Mouse (Mus musculus): ENCODE data around the gene Nlgn3. TPM values are rescaled to one million over a fixed set of nuclear protein-coding genes. Genes with fewer than 3 reads are reported as not detected.
A peak's percentile ranks its signal among the peaks of the same experiment; 100 is the strongest.

The Nlgn3 gene
- polyA plus RNA-seq, 1 experiment from 2014 or later: 0.59 TPM

DNA sequence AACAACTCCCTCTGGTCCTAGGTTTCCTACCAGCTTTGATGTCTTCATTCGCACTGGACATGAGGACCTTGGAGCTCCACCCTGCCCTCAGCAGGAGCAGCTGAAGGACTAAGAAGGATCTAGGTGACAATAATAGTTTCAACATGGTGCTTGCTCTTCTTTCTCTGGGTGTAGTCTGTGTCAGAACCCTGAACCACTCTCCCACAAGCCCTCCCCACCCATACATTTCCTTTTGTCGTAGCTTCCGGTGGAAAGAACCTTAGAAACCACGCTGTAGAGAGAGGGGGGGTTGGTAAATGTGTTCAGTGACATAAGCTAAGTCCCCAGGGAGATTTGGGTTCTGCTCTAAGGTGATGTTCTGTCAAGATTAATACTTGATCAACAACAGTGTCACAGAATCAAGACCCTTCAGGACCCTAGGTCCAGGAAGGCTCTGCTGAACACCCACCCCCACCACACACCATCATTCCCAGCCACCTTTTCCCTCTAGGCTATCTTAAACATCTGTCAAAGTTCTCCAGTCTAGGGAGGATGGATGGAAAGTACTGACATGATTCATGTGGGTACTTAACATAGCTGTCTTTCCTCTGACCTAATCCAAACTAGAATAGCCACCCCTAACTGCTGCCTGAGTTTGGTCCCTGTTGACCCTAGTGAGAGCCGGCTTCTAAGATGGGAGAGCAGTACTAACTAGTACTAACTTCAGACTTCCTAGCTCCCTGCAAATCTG is 30.8 kb upstream of the Nlgn3 start, which contains the start of gene Il2rg:
TSS of gene Il2rg (minus strand) at position 231 of the 730 bp plus-strand sequence.
- peak; percentile 54; the same call in 1 of the 2 replicates for ATAC-seq (replicated peaks; ENCODE audit: low FRiP score)
- 38% methylated on average over 5 of the region's 5 CpGs for WGBS
- peak within 1 kb of the TSS; percentile 28; the same call in 1 of the 2 replicates for H3K4me3 ChIP-seq (ENCODE audit: low read depth, low read length)

DNA sequence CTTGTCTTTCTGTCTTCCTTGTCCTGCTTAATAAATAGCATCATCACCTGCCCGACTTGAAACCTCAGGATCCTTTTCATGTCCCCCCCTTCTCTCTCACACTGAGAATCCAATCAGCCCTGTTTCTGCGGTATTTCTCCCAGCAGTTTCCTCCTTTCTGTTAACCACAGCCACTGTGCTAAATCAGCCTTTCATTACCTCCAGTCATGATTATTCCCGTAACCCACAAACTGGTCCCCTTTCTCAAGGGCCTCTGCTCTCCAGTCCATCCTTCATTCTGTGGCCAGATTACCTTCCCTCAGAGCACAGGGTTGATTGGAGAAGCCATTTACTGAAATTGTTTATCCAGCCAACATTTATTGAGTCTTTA is 30.2 kb upstream of the Nlgn3 start, which contains the start of gene Gm20489:
TSS of gene Gm20489 (minus strand) at position 269 of the 370 bp plus-strand sequence.
- 0 out of 2 replicates have a peak within 1 kb of the TSS, but pooled peaks have one; percentile 22 for H3K9ac ChIP-seq (ENCODE audit: low read depth, low read length)
- ATAC-seq (replicated peaks; ENCODE audit: low FRiP score) (no peak), DNase-seq (ENCODE audit: low spot score) (no peak)
- peak within 1 kb of the TSS; percentile 46 for H3K4me2 ChIP-seq
- H3K27me3 ChIP-seq (replicated peaks; ENCODE audit: control insufficient read depth, insufficient read depth, low read length): no peaks in the 10 kb centered on the region; the same call in none of the 2 replicates
- H3K9me3 ChIP-seq (ENCODE audit: control insufficient read depth, low read length): no peaks in the 10 kb centered on the region
- H3K4me1 ChIP-seq (replicated peaks; ENCODE audit: control insufficient read depth, insufficient read depth, low read length): no peaks in the 10 kb centered on the region; the same call in 1 of the 2 replicates
- H3K4me3 ChIP-seq (ENCODE audit: low read depth, low read length): peak within 1 kb of the TSS; percentile 28; the same call in 1 of the 2 replicates
- no peaks in the 10 kb centered on the region for H3K36me3 ChIP-seq (ENCODE audit: control insufficient read depth, insufficient read depth, low read length)
- WGBS: 37% methylated on average over 3 of the region's 3 CpGs
- no peak within 1 kb of the TSS for H3K27ac ChIP-seq (ENCODE audit: low read depth, low read length)

More for the DNA sequence above, 30.8 kb upstream of the Nlgn3 start, which contains the start of gene Il2rg:
- DNase-seq (ENCODE audit: low spot score): no peak
- Histone ChIP-seq H3K27me3 (replicated peaks; ENCODE audit: control insufficient read depth, insufficient read depth, low read length) (no peaks in the 10 kb centered on the region; the same call in none of the 2 replicates), H3K27ac (ENCODE audit: low read depth, low read length) (no peak within 1 kb of the TSS), H3K36me3 (ENCODE audit: control insufficient read depth, insufficient read depth, low read length) (no peaks in the 10 kb centered on the region), H3K9me3 (ENCODE audit: control insufficient read depth, low read length) (no peaks in the 10 kb centered on the region), H3K4me2 (peak within 1 kb of the TSS; percentile 46), H3K9ac (ENCODE audit: low read depth, low read length) (0 out of 2 replicates have a peak within 1 kb of the TSS, but pooled peaks have one; percentile 22), H3K4me1 (replicated peaks; ENCODE audit: control insufficient read depth, insufficient read depth, low read length) (no peaks in the 10 kb centered on the region; the same call in 1 of the 2 replicates)

DNA sequence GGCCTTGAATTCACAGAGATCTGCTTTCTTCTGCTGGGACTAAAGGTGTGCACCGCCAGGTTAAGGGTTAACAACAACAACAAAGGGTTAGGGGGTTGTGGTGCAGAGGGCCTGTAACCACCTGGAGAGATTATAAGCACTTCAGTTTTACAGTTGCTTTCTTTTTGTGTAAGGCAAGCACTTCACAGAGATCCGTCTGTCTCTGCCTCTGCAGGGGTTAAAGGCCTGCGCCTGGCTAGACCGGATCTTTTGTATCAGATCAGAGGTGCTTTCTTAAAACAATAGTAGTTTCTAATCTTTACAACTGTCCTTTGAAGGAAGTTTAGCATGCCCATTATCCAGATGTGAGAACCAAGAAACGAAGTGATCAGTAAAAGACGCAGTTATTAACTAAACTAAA is 25.6 kb upstream of the Nlgn3 start:
- no peaks in the 10 kb centered on the region for H3K4me1 ChIP-seq (replicated peaks; ENCODE audit: control insufficient read depth, insufficient read depth, low read length)
- peak overlapping the region; percentile 61 for H3K4me2 ChIP-seq
- no peaks in the 10 kb centered on the region for H3K9me3 ChIP-seq (ENCODE audit: control insufficient read depth, low read length)
- WGBS: 25% methylated on average over 6 of the region's 6 CpGs
- peaks cover 2% of the 10 kb centered on the region; the same call in 1 of the 2 replicates for H3K36me3 ChIP-seq (ENCODE audit: control insufficient read depth, insufficient read depth, low read length)
- H3K27me3 ChIP-seq (replicated peaks; ENCODE audit: control insufficient read depth, insufficient read depth, low read length): no peaks in the 10 kb centered on the region; the same call in none of the 2 replicates
- H3K9ac ChIP-seq (ENCODE audit: low read depth, low read length): peak overlapping the region; percentile 59; the same call in 1 of the 2 replicates
- peak overlapping the region; percentile 64 for H3K4me3 ChIP-seq (ENCODE audit: low read depth, low read length)
- DNase-seq (ENCODE audit: low spot score): no peak
- H3K27ac ChIP-seq (ENCODE audit: low read depth, low read length): 0 out of 2 replicates have a peak overlapping the region, but pooled peaks have one; percentile 75
- ATAC-seq (replicated peaks; ENCODE audit: low FRiP score): 0 out of 2 replicates have a peak, but pooled peaks have one; percentile 9

DNA sequence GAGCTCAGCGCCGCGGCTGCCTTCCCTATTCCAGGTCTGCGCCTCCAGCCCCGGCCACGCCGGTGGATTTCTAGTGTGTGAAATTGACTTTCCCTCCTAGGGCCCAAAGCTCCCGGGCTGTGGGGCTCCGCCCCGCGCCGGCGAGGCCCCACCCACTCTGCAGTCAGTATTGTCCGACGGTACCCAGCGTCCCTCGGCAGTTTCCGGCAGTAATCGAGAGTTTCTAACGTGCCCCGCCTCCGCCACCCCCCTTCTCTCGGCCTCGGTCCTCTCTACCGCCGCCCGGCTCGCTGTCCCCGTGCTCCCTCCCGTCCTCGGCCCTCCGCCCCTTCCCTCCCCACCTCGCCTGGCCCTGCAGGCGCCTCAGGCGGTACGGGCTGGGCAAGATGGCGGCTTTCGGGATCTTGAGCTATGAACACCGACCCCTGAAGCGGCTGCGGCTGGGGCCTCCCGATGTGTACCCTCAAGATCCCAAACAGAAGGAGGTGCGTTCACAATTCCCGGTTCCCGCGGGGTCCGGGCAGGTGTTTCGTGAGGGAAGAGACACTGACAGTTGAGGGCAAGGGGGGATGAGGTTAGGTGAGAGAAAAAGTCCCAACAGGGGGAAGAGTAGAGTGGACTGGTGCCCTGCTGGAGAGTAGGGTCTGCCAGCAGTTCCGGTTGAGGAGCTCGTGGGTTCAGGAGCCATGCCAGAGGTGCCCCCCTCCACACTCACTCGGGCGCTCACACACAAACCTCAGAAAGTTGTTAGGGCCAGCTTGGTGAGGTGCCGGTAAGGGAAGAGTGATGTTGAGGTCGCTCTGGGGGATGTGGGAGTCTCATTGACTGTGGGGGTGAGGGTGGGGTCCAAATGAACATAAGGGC is 24.9 kb upstream of the Nlgn3 start, which contains the start of gene Med12:
TSS of gene Med12 (plus strand) at position 156 of the 864 bp plus-strand sequence.
- peak within 1 kb of the TSS; percentile 64 for H3K4me3 ChIP-seq (ENCODE audit: low read depth, low read length)
- H3K36me3 ChIP-seq (ENCODE audit: control insufficient read depth, insufficient read depth, low read length): peaks cover 6% of the 10 kb centered on the region; the same call in 1 of the 2 replicates
- H3K27me3 ChIP-seq (replicated peaks; ENCODE audit: control insufficient read depth, insufficient read depth, low read length): no peaks in the 10 kb centered on the region; the same call in none of the 2 replicates
- peak within 1 kb of the TSS; percentile 80 for H3K9ac ChIP-seq (ENCODE audit: low read depth, low read length)
- 15% methylated on average over 52 of the region's 54 CpGs for WGBS
- no peaks in the 10 kb centered on the region for H3K9me3 ChIP-seq (ENCODE audit: control insufficient read depth, low read length)
- DNase-seq (ENCODE audit: low spot score) (peak; percentile 84), ATAC-seq (replicated peaks; ENCODE audit: low FRiP score) (peak; percentile 97)
- no peaks in the 10 kb centered on the region for H3K4me1 ChIP-seq (replicated peaks; ENCODE audit: control insufficient read depth, insufficient read depth, low read length)
- H3K4me2 ChIP-seq: peak within 1 kb of the TSS; percentile 61
- peak within 1 kb of the TSS; percentile 75 for H3K27ac ChIP-seq (ENCODE audit: low read depth, low read length)

DNA sequence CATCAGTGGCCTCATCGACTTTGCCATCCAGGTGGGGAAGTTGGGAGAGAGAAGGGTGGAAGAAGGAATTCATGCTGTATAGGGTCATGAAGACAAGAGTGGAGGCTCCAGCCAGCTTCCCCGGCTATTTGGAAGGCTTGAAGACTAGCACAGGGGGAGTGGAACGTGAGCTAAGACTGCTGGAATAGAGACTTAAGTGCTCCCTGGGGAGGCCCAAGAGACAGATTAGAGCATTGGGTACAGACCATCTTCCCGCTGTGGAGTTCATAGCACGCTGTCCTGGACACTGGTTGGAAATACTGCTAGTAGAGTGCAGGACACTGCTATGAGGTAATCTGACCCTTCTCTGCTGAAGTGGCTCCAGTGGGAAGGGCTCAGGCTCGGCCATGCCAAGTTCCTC is 16.2 kb upstream of the Nlgn3 start:
- no peak overlapping the region for H3K9ac ChIP-seq (ENCODE audit: low read depth, low read length)
- 86% methylated on average over 6 of the region's 6 CpGs for WGBS
- peaks cover 3% of the 10 kb centered on the region for H3K27me3 ChIP-seq (replicated peaks; ENCODE audit: control insufficient read depth, insufficient read depth, low read length)
- no peak overlapping the region for H3K27ac ChIP-seq (ENCODE audit: low read depth, low read length)
- no peak overlapping the region for H3K4me3 ChIP-seq (ENCODE audit: low read depth, low read length)
- H3K36me3 ChIP-seq (ENCODE audit: control insufficient read depth, insufficient read depth, low read length): peaks cover 19% of the 10 kb centered on the region; the same call in 1 of the 2 replicates
- H3K4me2 ChIP-seq: no peak overlapping the region
- ATAC-seq (replicated peaks; ENCODE audit: low FRiP score) (no peak), DNase-seq (ENCODE audit: low spot score) (no peak)
- no peaks in the 10 kb centered on the region for H3K9me3 ChIP-seq (ENCODE audit: control insufficient read depth, low read length)
- H3K4me1 ChIP-seq (replicated peaks; ENCODE audit: control insufficient read depth, insufficient read depth, low read length): peaks cover 2% of the 10 kb centered on the region; the same call in 1 of the 2 replicates

DNA sequence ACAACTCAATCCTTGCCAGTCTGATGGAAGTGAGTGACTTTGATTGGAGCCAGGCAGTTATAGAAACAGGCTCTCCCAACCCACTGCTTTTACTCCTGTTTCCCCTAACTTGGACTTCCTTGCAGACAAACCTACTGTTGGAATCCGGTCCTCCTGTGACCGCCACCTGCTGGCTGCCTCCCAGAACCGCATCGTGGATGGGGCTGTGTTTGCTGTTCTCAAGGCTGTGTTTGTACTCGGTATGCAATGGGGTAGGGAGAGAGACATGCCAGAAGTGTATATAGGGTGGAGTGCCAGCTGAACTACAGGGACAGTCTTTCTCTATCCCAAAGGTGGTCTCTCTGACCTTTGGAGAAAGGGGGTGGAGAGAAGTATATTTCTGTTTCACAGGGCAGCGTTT is 13.4 kb upstream of the Nlgn3 start:
- 39% methylated on average over 6 of the region's 6 CpGs for WGBS
- Histone ChIP-seq H3K9ac (ENCODE audit: low read depth, low read length) (no peak overlapping the region), H3K4me3 (ENCODE audit: low read depth, low read length) (no peak overlapping the region), H3K36me3 (ENCODE audit: control insufficient read depth, insufficient read depth, low read length) (peaks cover 24% of the 10 kb centered on the region; the same call in 1 of the 2 replicates), H3K9me3 (ENCODE audit: control insufficient read depth, low read length) (no peaks in the 10 kb centered on the region), H3K4me1 (replicated peaks; ENCODE audit: control insufficient read depth, insufficient read depth, low read length) (peaks cover 8% of the 10 kb centered on the region; the same call in 1 of the 2 replicates), H3K27me3 (replicated peaks; ENCODE audit: control insufficient read depth, insufficient read depth, low read length) (peaks cover 3% of the 10 kb centered on the region), H3K4me2 (no peak overlapping the region), H3K27ac (ENCODE audit: low read depth, low read length) (no peak overlapping the region)
- ATAC-seq (replicated peaks; ENCODE audit: low FRiP score) (no peak), DNase-seq (ENCODE audit: low spot score) (no peak)

DNA sequence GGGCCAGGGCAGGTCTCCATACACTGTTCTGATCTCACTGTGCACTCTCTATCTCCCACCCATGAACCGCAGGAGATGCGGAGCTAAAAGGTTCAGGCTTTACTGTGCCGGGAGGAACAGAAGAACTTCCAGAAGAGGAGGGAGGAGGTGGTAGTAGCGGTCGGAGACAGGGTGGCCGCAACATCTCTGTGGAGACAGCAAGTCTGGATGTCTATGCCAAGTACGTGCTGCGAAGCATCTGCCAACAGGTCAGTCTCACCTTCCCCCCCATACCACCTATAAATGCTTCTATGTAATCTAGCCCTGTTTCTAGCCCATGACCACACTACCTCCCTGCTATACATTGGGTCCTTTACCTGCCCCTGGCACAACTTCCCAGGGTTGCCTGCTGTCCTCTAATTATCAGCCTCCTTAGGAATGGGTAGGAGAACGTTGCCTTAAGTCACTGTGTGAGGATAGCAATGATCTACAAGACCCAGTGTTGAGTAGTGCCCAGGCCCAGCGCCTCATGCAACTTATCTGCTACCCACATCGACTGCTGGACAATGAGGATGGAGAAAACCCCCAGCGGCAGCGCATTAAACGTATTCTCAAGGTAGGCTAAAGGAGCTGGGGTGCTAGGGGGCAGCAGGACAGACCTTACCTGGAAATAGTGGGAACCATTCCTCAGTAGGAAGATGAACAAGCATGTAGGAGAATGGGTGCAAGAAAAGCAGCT is 12.9 kb upstream of the Nlgn3 start:
- Histone ChIP-seq H3K9ac (ENCODE audit: low read depth, low read length) (no peak overlapping the region), H3K36me3 (ENCODE audit: control insufficient read depth, insufficient read depth, low read length) (peaks cover 26% of the 10 kb centered on the region; the same call in 1 of the 2 replicates), H3K9me3 (ENCODE audit: control insufficient read depth, low read length) (no peaks in the 10 kb centered on the region), H3K4me1 (replicated peaks; ENCODE audit: control insufficient read depth, insufficient read depth, low read length) (peaks cover 8% of the 10 kb centered on the region; the same call in 1 of the 2 replicates), H3K27ac (ENCODE audit: low read depth, low read length) (no peak overlapping the region), H3K27me3 (replicated peaks; ENCODE audit: control insufficient read depth, insufficient read depth, low read length) (peaks cover 3% of the 10 kb centered on the region), H3K4me2 (no peak overlapping the region), H3K4me3 (ENCODE audit: low read depth, low read length) (no peak overlapping the region)
- ATAC-seq (replicated peaks; ENCODE audit: low FRiP score): no peak
- no peak for DNase-seq (ENCODE audit: low spot score)
- 87% methylated on average over 14 of the region's 14 CpGs for whole genome bisulfite sequencing
